In the genomic region with DNA sequence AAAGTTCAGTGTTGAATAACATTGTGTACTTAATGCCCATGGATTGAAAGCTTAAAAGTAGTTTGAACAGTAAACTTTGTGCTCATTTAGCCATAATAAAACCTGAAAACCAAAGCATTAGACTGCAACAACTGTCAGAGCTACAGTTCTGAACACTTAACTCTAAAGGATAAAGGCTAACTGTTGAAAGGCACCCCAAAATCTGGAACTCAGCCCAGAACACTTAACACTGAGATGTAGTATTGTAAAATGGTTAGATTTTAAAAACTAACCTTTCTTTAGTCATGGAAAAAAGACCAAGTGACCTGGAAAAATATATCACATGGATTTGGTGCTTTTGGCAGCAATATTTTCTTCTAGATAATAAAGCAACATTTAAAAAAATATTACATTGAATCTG, we compare ENCODE assay signal across 23 mouse cellular contexts. TPM values are rescaled to one million over a fixed set of nuclear protein-coding genes. Genes with fewer than 3 reads are reported as not detected.
DNase-seq lines count a peak whose midpoint lies in the region; ATAC-seq and TF ChIP-seq lines count a peak whose summit lies in the region.
"Had no signal": no experiment of that assay in that cellular context is flagged by ENCODE, and none has a peak within 500 bp of the region (broad histone marks: within the 10 kb centered on the region; RNA-seq: fewer than 3 reads in every experiment).

No protein-coding gene starts in this region.

- peak; percentile 21 for DNase-seq in kidney, adult 11 months
- DNase-seq in liver, postnatal 0 days = no peak
- no peak for DNase-seq in liver, embryonic 11.5 days (ENCODE audit: low spot score)
- DNase-seq in brain, adult 2 months (ENCODE audit: low read depth, low spot score) = peak; percentile 18
- peak; percentile 52 to 65 for DNase-seq in kidney, postnatal 25 days
- DNase-seq: adrenal gland, adult 8-10 months; cerebellum, adult 11 months; cerebellum, postnatal 10 days; gastrocnemius, adult 2 months; left cerebral cortex, postnatal 4 days; right cerebral cortex, postnatal 4 days had no signal

- H3K9ac ChIP-seq in kidney, embryonic 16.5 days (replicated peaks; ENCODE audit: low read length) = no peak overlapping the region
- no peak overlapping the region for H3K9ac ChIP-seq in liver, postnatal 0 days (replicated peaks)
- no peak overlapping the region for H3K9ac ChIP-seq in liver, embryonic 11.5 days (ENCODE audit: low read depth, low read length)
- H3K9ac ChIP-seq: embryonic facial prominence, embryonic 15.5 days; heart, embryonic 12.5 days; liver, embryonic 14.5 days; midbrain, embryonic 13.5 days; neural tube, embryonic 12.5 days had no signal

- H3K9me3 ChIP-seq in kidney, embryonic 16.5 days (ENCODE audit: low read length) = peaks cover 7% of the 10 kb centered on the region; the same call in 1 of the 2 replicates
- no peaks in the 10 kb centered on the region; the same call in 1 of the 2 replicates for H3K9me3 ChIP-seq in liver, postnatal 0 days (ENCODE audit: low read length)
- no peaks in the 10 kb centered on the region for H3K9me3 ChIP-seq in liver, embryonic 11.5 days (ENCODE audit: control insufficient read depth, low read length)
- H3K9me3 ChIP-seq: embryonic facial prominence, embryonic 15.5 days had no signal

- H3K27me3 ChIP-seq in kidney, embryonic 16.5 days (ENCODE audit: insufficient read depth, low read length) = no peaks in the 10 kb centered on the region
- no peaks in the 10 kb centered on the region for H3K27me3 ChIP-seq in liver, postnatal 0 days (ENCODE audit: insufficient read depth, low read length)
- no peaks in the 10 kb centered on the region for H3K27me3 ChIP-seq in liver, embryonic 11.5 days (replicated peaks; ENCODE audit: control insufficient read depth, insufficient read depth, low read length)
- H3K27me3 ChIP-seq: embryonic facial prominence, embryonic 15.5 days; heart, embryonic 12.5 days; midbrain, embryonic 13.5 days; neural tube, embryonic 12.5 days had no signal

- no peak for TF ChIP-seq EP300 in liver, postnatal 0 days (IDR thresholded peaks at IDR 0.05; ENCODE audit: low read depth)

- H3K4me2 ChIP-seq in kidney, embryonic 16.5 days (replicated peaks; ENCODE audit: low read depth, low read length) = no peak overlapping the region
- H3K4me2 ChIP-seq in liver, postnatal 0 days (ENCODE audit: low read depth, low read length) = no peak overlapping the region
- H3K4me2 ChIP-seq in liver, embryonic 11.5 days = no peak overlapping the region
- H3K4me2 ChIP-seq: embryonic facial prominence, embryonic 15.5 days; heart, embryonic 12.5 days; midbrain, embryonic 13.5 days; neural tube, embryonic 12.5 days had no signal

- ATAC-seq in kidney, embryonic 16.5 days (ENCODE audit: low FRiP score, low TSS enrichment) = no peak
- ATAC-seq in liver, postnatal 0 days = no peak
- no peak for ATAC-seq in liver, embryonic 11.5 days (replicated peaks; ENCODE audit: low FRiP score)
- ATAC-seq in megakaryocyte-erythroid progenitor cell, adult 5-6 weeks (replicated peaks; ENCODE audit: low FRiP score, low TSS enrichment, poor library complexity, severe bottlenecking) = no peak
- ATAC-seq: hindbrain, postnatal 0 days; intestine, postnatal 0 days; midbrain, embryonic 13.5 days had no signal

- H3K4me1 ChIP-seq in kidney, embryonic 16.5 days (ENCODE audit: insufficient read depth, low read length) = no peaks in the 10 kb centered on the region
- H3K4me1 ChIP-seq in liver, postnatal 0 days (ENCODE audit: insufficient read depth) = no peaks in the 10 kb centered on the region
- no peaks in the 10 kb centered on the region for H3K4me1 ChIP-seq in liver, embryonic 11.5 days (replicated peaks; ENCODE audit: control insufficient read depth, insufficient read depth, low read length)
- H3K4me1 ChIP-seq: embryonic facial prominence, embryonic 15.5 days; forebrain, embryonic 10.5 days; heart, embryonic 12.5 days; midbrain, embryonic 13.5 days; neural tube, embryonic 12.5 days had no signal

- no peak overlapping the region for H3K4me3 ChIP-seq in kidney, embryonic 16.5 days (ENCODE audit: low read length)
- no peak overlapping the region for H3K4me3 ChIP-seq in liver, postnatal 0 days (ENCODE audit: low read depth, low read length)
- H3K4me3 ChIP-seq in liver, embryonic 11.5 days (ENCODE audit: low read depth, low read length) = no peak overlapping the region
- H3K4me3 ChIP-seq: embryonic facial prominence, embryonic 15.5 days; forebrain, embryonic 10.5 days; gastrocnemius, adult 2 months; heart, embryonic 12.5 days; left cerebral cortex, adult 2 months; midbrain, embryonic 13.5 days; neural tube, embryonic 12.5 days had no signal

- no peak for TF ChIP-seq CTCF in liver, postnatal 0 days (IDR thresholded peaks at IDR 0.05; ENCODE audit: low read depth)

- no peaks in the 10 kb centered on the region for H3K36me3 ChIP-seq in kidney, embryonic 16.5 days (ENCODE audit: insufficient read depth, low read length)
- H3K36me3 ChIP-seq in liver, postnatal 0 days (replicated peaks; ENCODE audit: insufficient read depth, low read length) = no peaks in the 10 kb centered on the region
- H3K36me3 ChIP-seq in liver, embryonic 11.5 days (ENCODE audit: control insufficient read depth, insufficient read depth, low read length) = no peaks in the 10 kb centered on the region
- H3K36me3 ChIP-seq: embryonic facial prominence, embryonic 15.5 days; midbrain, embryonic 13.5 days; neural tube, embryonic 12.5 days had no signal

- H3K27ac ChIP-seq in kidney, embryonic 16.5 days (ENCODE audit: low read length) = no peak overlapping the region
- H3K27ac ChIP-seq in liver, postnatal 0 days (ENCODE audit: low read depth) = peak overlapping the region; percentile 22; the same call in 1 of the 2 replicates
- H3K27ac ChIP-seq in liver, embryonic 11.5 days (ENCODE audit: low read depth, low read length) = no peak overlapping the region
- H3K27ac ChIP-seq: embryonic facial prominence, embryonic 15.5 days; forebrain, embryonic 10.5 days; gastrocnemius, adult 2 months; hindbrain, postnatal 0 days; left cerebral cortex, adult 2 months; liver, embryonic 14.5 days; midbrain, embryonic 13.5 days; neural tube, embryonic 12.5 days; stomach, postnatal 0 days had no signal

RNA-seq across cellular contexts. Expression of a gene that starts 7.2 kb away (rescaled TPM):
- polyA plus RNA-seq in kidney, embryonic 16.5 days (2015; fragmentation: Nextera tagmentation; extraction: Ambion mirVana) = 43.6 and 43.7 TPM in 2 replicates
- 25.0 and 25.4 TPM in 2 replicates for polyA plus RNA-seq in liver, postnatal 0 days (2015; fragmentation: Nextera tagmentation; extraction: Ambion mirVana)
- 47.4 and 54.5 TPM in 2 replicates for polyA plus RNA-seq in liver, embryonic 11.5 days (2014; fragmentation: Nextera tagmentation; extraction: Ambion mirVana)
- 29.7 and 30.6 TPM in 2 replicates for total RNA-seq in megakaryocyte-erythroid progenitor cell, adult 5-6 weeks (2014; fragmentation: Nextera tagmentation)
- 27.3 and 29.4 TPM in 2 replicates for total RNA-seq in megakaryocyte-erythroid progenitor cell, adult 5-6 weeks (2017)

RNA-seq across cellular contexts. Expression of a gene that starts 7.3 kb away (rescaled TPM):
- polyA plus RNA-seq in kidney, embryonic 16.5 days (2015; fragmentation: Nextera tagmentation; extraction: Ambion mirVana) = 10.2 and 10.7 TPM in 2 replicates
- polyA plus RNA-seq in liver, postnatal 0 days (2015; fragmentation: Nextera tagmentation; extraction: Ambion mirVana) = 8.1 and 9.5 TPM in 2 replicates
- 13.0 and 13.4 TPM in 2 replicates for polyA plus RNA-seq in liver, embryonic 11.5 days (2014; fragmentation: Nextera tagmentation; extraction: Ambion mirVana)
- 31.6 and 42.2 TPM in 2 replicates for total RNA-seq in megakaryocyte-erythroid progenitor cell, adult 5-6 weeks (2014; fragmentation: Nextera tagmentation)
- 39.8 and 41.4 TPM in 2 replicates for total RNA-seq in megakaryocyte-erythroid progenitor cell, adult 5-6 weeks (2017)

RNA-seq across cellular contexts. Expression of a gene that starts 52.8 kb away (rescaled TPM):
- polyA plus RNA-seq in kidney, embryonic 16.5 days (2015; fragmentation: Nextera tagmentation; extraction: Ambion mirVana) = 0.50 and 0.74 TPM in 2 replicates
- 0.50 and 0.79 TPM in 2 replicates for polyA plus RNA-seq in liver, postnatal 0 days (2015; fragmentation: Nextera tagmentation; extraction: Ambion mirVana)
- 0.75 and 1.1 TPM in 2 replicates for polyA plus RNA-seq in liver, embryonic 11.5 days (2014; fragmentation: Nextera tagmentation; extraction: Ambion mirVana)
- total RNA-seq in megakaryocyte-erythroid progenitor cell, adult 5-6 weeks (2014; fragmentation: Nextera tagmentation) = 5.3 and 5.6 TPM in 2 replicates
- total RNA-seq in megakaryocyte-erythroid progenitor cell, adult 5-6 weeks (2017) = 1.9 and 2.2 TPM in 2 replicates

Comparison
In these comparisons a context has a peak if more than half of its experiments do, and no peak if none do; other contexts are left out.
1. DNase-seq: peak in kidney, adult 11 months (single experiment), brain, adult 2 months (single experiment) and kidney, postnatal 25 days (2 of 2); none in liver, postnatal 0 days (single experiment) and liver, embryonic 11.5 days (single experiment).